Comparison of ENCODE assay signal across 16 mouse cellular contexts in the genomic region with DNA sequence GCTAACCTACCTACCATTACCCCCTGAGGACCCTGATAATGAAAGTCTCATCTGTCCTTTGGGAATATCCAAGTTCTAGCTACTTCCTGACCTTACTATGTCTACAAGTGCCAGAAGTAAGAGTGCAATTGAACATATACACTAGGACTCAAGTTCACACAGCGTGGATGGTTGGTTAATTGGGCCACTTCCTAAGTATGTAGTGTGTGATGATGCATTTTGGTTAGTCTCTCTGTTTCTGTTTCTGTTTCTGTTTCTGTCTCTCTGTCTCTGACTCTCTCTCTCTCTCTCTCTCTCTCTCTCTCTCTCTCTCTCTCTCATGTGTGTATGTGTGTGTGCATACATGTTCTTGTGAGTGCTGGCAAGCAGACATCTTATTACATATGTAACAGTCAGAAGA.
"Had no signal": no experiment of that assay in that cellular context is flagged by ENCODE, and none has a peak within 500 bp of the region (broad histone marks: within the 10 kb centered on the region; RNA-seq: fewer than 3 reads in every experiment).

No protein-coding gene starts in this region.

- DNase-seq: gastrocnemius, postnatal 14 days; gastrocnemius, postnatal 36 days; heart, adult 2 months; heart, postnatal 10 days; heart, postnatal 4 days; kidney, adult 18-20 months; kidney, adult 8-10 months; kidney, postnatal 10 days; kidney, postnatal 25 days; kidney, postnatal 4 days; liver; liver, embryonic 13.5 days; liver, postnatal 0 days had no signal

- ATAC-seq: hindbrain, embryonic 16.5 days; intestine, embryonic 15.5 days; intestine, postnatal 0 days; liver, postnatal 0 days had no signal
